Mouse (Mus musculus): ENCODE results near the gene Ccdc13. TPM values are rescaled to one million over a fixed set of nuclear protein-coding genes. Genes with fewer than 3 reads are reported as not detected.

Ccdc13 gene
- polyA plus RNA-seq, 1 experiment from 2014 or later = 0.03 TPM

GRCm38 (mm10) chr9:121778066-121778624 is 61.1 kb downstream of the Ccdc13 start:
- H3K27me3 ChIP-seq = peaks cover 24% of the 10 kb centered on the region
- ChIA-PET POLR2A (no interaction called here), CTCF (no interaction called here)
- ATAC-seq (no peak), DNase-seq (ENCODE audit: low read depth, low spot score) (no peak)
- no peak for TF ChIP-seq CTCF (IDR thresholded peaks at IDR 0.05)
- in situ Hi-C loops (cut with MboI; ENCODE audit: low pct_unique_long_range_greater_than_20kb) = no loop called here

- CTCF ChIA-PET = interaction anchor here (1.4 kb wide), 1 partner anchor 45 kb away, joined by 3 read pairs; no protein-coding TSS in a partner anchor
- ATAC-seq (no peak), DNase-seq (ENCODE audit: low read depth, low spot score) (no peak)
- POLR2A ChIA-PET = no interaction called here
- TF ChIP-seq CTCF (IDR thresholded peaks at IDR 0.05) = no peak
- in situ Hi-C loops (cut with MboI; ENCODE audit: low pct_unique_long_range_greater_than_20kb) = no loop called here
- peaks cover 24% of the 10 kb centered on the region for H3K27me3 ChIP-seq
Measured at GRCm38 (mm10) chr9:121777484-121778065, 61.7 kb downstream of the Ccdc13 start, which contains the start of gene Klhl40. Klhl40 (plus strand) TSS chr9:121777607.

- ATAC-seq (no peak), DNase-seq (ENCODE audit: low read depth, low spot score) (no peak)
- no peak for TF ChIP-seq CTCF (IDR thresholded peaks at IDR 0.05)
- ChIA-PET CTCF (interaction anchor here (0.6 to 1.4 kb wide), 2 partner anchors 23 to 46 kb away, joined by 3 read pairs; no protein-coding TSS in a partner anchor), POLR2A (interaction anchor here (0.6 kb wide), 2 partner anchors 47 to 231 kb away, joined by 3 to 4 read pairs; no protein-coding TSS in a partner anchor)
- in situ Hi-C loops (cut with MboI; ENCODE audit: low pct_unique_long_range_greater_than_20kb) = no loop called here
- H3K27me3 ChIP-seq = peaks cover 24% of the 10 kb centered on the region
Measured at GRCm38 (mm10) chr9:121776511-121776910, 62.8 kb downstream of the Ccdc13 start.

GRCm38 (mm10) chr9:121775951-121776350 is 63.3 kb downstream of the Ccdc13 start:
- DNase-seq (ENCODE audit: low read depth, low spot score) (no peak), ATAC-seq (no peak)
- POLR2A ChIA-PET = no interaction called here
- CTCF ChIA-PET = no interaction called here
- peaks cover 24% of the 10 kb centered on the region for H3K27me3 ChIP-seq
- no peak for TF ChIP-seq CTCF (IDR thresholded peaks at IDR 0.05)
- in situ Hi-C loops (cut with MboI; ENCODE audit: low pct_unique_long_range_greater_than_20kb) = no loop called here

- ChIA-PET POLR2A (no interaction called here), CTCF (interaction anchor here (0.6 to 1.0 kb wide), 3 partner anchors 30 to 55 kb away, joined by 3 read pairs; no protein-coding TSS in a partner anchor)
- ATAC-seq (no peak), DNase-seq (ENCODE audit: low read depth, low spot score) (no peak)
- peaks cover 8% of the 10 kb centered on the region for H3K27me3 ChIP-seq
- TF ChIP-seq CTCF (IDR thresholded peaks at IDR 0.05) = no peak
- in situ Hi-C loops (cut with MboI; ENCODE audit: low pct_unique_long_range_greater_than_20kb) = no loop called here
Measured at GRCm38 (mm10) chr9:121772412-121772811, 66.8 kb downstream of the Ccdc13 start.

DNA sequence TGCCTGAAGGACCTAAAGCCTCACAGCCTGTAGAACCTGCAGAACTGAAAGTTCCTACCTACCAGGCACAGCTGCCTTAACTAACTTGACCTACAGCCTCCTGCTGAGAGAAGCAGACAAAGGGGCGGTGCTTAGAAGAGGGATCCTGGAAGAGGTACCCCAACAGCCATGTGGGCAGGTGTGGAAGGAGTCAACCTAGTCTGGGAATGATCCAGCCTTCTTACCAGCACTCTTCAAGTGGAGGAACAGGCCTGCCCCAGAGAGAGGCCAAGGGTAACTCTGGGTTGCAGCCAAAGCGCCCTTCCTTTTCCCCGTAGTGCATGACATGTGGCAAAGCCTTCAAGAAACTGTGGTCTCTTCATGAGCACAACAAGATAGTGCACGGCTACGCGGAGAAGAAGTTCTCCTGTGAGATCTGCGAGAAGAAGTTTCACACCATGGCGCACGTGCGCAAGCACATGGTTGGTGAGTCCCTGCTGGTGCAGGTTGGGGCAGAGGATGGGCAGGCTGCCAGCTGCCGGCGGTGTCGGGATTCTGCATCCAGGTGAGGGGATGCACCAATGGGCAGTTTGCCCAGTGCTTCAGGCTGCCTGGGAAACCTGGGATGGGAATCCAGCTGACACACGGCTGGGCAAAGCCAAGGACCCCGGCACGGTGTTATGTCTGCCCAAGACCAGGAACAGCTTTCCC is 74.0 kb downstream of the Ccdc13 start:
- POLR2A ChIA-PET = no interaction called here
- no peak for TF ChIP-seq CTCF (IDR thresholded peaks at IDR 0.05)
- ATAC-seq (no peak), DNase-seq (ENCODE audit: low read depth, low spot score) (no peak)
- CTCF ChIA-PET = no interaction called here
- H3K27me3 ChIP-seq = no peaks in the 10 kb centered on the region
- in situ Hi-C loops (cut with MboI; ENCODE audit: low pct_unique_long_range_greater_than_20kb) = loop anchor here (5.0 kb wide), 1 partner anchor 57 kb away; no protein-coding TSS in a partner anchor

DNA sequence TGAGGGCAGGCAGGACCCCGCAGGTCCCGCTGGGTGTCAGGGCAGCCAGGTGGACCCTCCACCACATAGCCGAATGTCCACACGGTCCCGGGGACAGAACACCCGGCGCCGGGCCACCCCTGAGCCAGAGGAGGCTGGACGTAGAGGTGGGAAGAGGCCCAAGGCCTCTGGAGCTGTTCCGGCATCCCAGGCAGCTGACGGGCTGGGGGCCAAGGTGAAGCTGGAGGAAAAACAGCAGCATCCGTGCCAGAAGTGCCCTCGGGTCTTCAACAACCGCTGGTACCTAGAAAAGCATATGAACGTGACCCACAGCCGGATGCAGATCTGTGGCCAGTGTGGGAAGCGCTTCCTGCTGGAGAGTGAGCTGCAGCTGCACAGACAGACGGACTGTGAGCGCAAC is 75.5 kb downstream of the Ccdc13 start:
- no peaks in the 10 kb centered on the region for H3K27me3 ChIP-seq
- in situ Hi-C loops (cut with MboI; ENCODE audit: low pct_unique_long_range_greater_than_20kb) = no loop called here
- CTCF ChIA-PET = no interaction called here
- no peak for TF ChIP-seq CTCF (IDR thresholded peaks at IDR 0.05)
- POLR2A ChIA-PET = no interaction called here
- no peak for ATAC-seq
- DNase-seq (ENCODE audit: low read depth, low spot score) = no peak

DNA sequence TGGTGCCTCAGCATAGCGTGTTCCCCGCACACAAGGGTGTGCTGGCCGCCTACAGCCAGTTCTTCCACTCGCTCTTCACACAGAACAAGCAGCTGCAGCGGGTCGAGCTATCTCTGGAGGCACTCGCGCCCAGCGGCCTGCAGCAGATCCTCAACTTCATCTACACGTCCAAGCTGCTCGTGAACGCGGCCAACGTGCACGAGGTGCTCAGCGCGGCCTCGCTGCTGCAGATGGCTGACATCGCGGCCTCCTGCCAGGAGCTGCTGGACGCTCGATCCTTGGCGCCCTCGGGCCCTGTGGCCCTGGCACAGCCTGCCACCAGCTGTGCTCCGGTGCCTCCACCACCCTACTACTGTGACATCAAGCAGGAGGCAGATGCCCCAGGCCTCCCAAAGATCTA is 76.5 kb downstream of the Ccdc13 start:
- ChIA-PET CTCF (no interaction called here), POLR2A (no interaction called here)
- no peaks in the 10 kb centered on the region for H3K27me3 ChIP-seq
- in situ Hi-C loops (cut with MboI; ENCODE audit: low pct_unique_long_range_greater_than_20kb) = no loop called here
- no peak for TF ChIP-seq CTCF (IDR thresholded peaks at IDR 0.05)
- DNase-seq (ENCODE audit: low read depth, low spot score) (no peak), ATAC-seq (no peak)

DNA sequence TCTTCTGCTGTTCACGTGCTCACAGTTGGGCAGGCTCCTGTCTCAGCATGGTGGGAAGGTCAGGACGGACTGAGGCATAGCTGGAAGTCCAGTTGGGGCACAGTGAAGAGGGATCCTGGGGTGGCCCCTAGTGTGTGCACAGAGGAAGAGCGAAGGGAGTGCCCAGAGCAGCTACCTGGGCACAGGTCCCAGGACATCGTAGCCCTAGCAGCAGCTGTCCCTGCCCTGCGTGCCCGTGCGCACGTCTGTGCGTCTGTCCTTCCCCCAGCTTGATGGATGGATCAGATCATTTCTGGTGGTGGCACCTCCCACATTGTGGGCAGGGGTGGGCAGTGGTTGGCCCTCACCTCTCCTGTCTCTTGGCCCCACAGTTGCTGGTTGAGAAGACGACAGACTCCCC is 77.0 kb downstream of the Ccdc13 start:
- in situ Hi-C loops (cut with MboI; ENCODE audit: low pct_unique_long_range_greater_than_20kb) = no loop called here
- POLR2A ChIA-PET = no interaction called here
- no peak for TF ChIP-seq CTCF (IDR thresholded peaks at IDR 0.05)
- ATAC-seq (no peak), DNase-seq (ENCODE audit: low read depth, low spot score) (no peak)
- H3K27me3 ChIP-seq = no peaks in the 10 kb centered on the region
- CTCF ChIA-PET = no interaction called here

GRCm38 (mm10) chr9:121761787-121762186 is 77.5 kb downstream of the Ccdc13 start:
- in situ Hi-C loops (cut with MboI; ENCODE audit: low pct_unique_long_range_greater_than_20kb) = no loop called here
- POLR2A ChIA-PET = interaction anchor here (1.0 kb wide), 1 partner anchor 42 kb away, joined by 3 read pairs; no protein-coding TSS in a partner anchor
- H3K27me3 ChIP-seq = no peaks in the 10 kb centered on the region
- DNase-seq (ENCODE audit: low read depth, low spot score) = no peak
- no peak for ATAC-seq
- TF ChIP-seq CTCF (IDR thresholded peaks at IDR 0.05) = no peak
- CTCF ChIA-PET = interaction anchor here (2.7 kb wide), 1 partner anchor 68 kb away, joined by 7 read pairs; no protein-coding TSS in a partner anchor
